In genomic region chr4:88992498-88992897, GRCm38 (mm10) we compare ENCODE assay signal across 22 mouse cellular contexts.
A peak's percentile ranks its signal among the peaks of the same experiment; 100 is the strongest.
DNase-seq lines count a peak whose midpoint lies in the region; ATAC-seq lines count a peak whose summit lies in the region.
"Had no signal": no experiment of that assay in that cellular context is flagged by ENCODE, and none has a peak within 500 bp of the region (broad histone marks: within the 10 kb centered on the region; RNA-seq: fewer than 3 reads in every experiment).

No protein-coding gene starts in this region.

- no peak overlapping the region for H3K9ac ChIP-seq in liver, embryonic 12.5 days
- H3K9ac ChIP-seq: forebrain, embryonic 13.5 days; forebrain, postnatal 0 days; hindbrain, embryonic 12.5 days; hindbrain, embryonic 15.5 days had no signal

- no peaks in the 10 kb centered on the region for H3K27me3 ChIP-seq in liver, embryonic 12.5 days (replicated peaks)
- H3K27me3 ChIP-seq: forebrain, embryonic 13.5 days; hindbrain, embryonic 12.5 days; hindbrain, embryonic 15.5 days; Patski had no signal

- no peaks in the 10 kb centered on the region for H3K9me3 ChIP-seq in liver, embryonic 12.5 days (replicated peaks)
- H3K9me3 ChIP-seq: forebrain, embryonic 10.5 days; forebrain, embryonic 13.5 days; hindbrain, embryonic 12.5 days; hindbrain, embryonic 15.5 days had no signal

- WGBS in liver, embryonic 12.5 days (ENCODE audit: insufficient replicate concordance): 54% methylated on average over 2 of the region's 2 CpGs

- DNase-seq in MEL-GATA-1-ER (ENCODE audit: extremely low read depth, low read depth): peak; percentile 43
- DNase-seq in right cerebral cortex, adult 18-20 months: no peak
- no peak for DNase-seq in layer of hippocampus, postnatal 25 days (ENCODE audit: extremely low spot score in 1 of 2, low spot score in 1 of 2)
- DNase-seq in kidney, postnatal 25 days: no peak
- DNase-seq: adrenal gland, postnatal 10 days; adrenal gland, postnatal 36 days; cerebellum, adult 18-20 months; cerebellum, adult 9-10 months; cerebellum, postnatal 14 days; forebrain, postnatal 0 days; gastrocnemius, adult 2 months; gastrocnemius, postnatal 14 days; heart, adult 11 months had no signal

- H3K4me1 ChIP-seq in liver, embryonic 12.5 days: peaks cover 8% of the 10 kb centered on the region; the same call in 1 of the 2 replicates
- H3K4me1 ChIP-seq: forebrain, embryonic 10.5 days; forebrain, embryonic 13.5 days; hindbrain, embryonic 12.5 days; hindbrain, embryonic 15.5 days had no signal

- no peak overlapping the region for H3K27ac ChIP-seq in liver, embryonic 12.5 days
- H3K27ac ChIP-seq: forebrain, embryonic 10.5 days; forebrain, embryonic 13.5 days; gastrocnemius, adult 2 months; hindbrain, embryonic 12.5 days; hindbrain, embryonic 15.5 days had no signal

- no peak overlapping the region for H3K4me2 ChIP-seq in liver, embryonic 12.5 days
- H3K4me2 ChIP-seq: forebrain, embryonic 13.5 days; heart, embryonic 11.5 days; hindbrain, embryonic 12.5 days; hindbrain, embryonic 15.5 days had no signal

- no peaks in the 10 kb centered on the region for H3K36me3 ChIP-seq in liver, embryonic 12.5 days
- H3K36me3 ChIP-seq: forebrain, embryonic 10.5 days; hindbrain, embryonic 12.5 days; hindbrain, embryonic 15.5 days had no signal

- no peak overlapping the region for H3K4me3 ChIP-seq in liver, embryonic 12.5 days
- H3K4me3 ChIP-seq: forebrain, embryonic 10.5 days; forebrain, embryonic 13.5 days; gastrocnemius, adult 2 months; hindbrain, embryonic 12.5 days; hindbrain, embryonic 15.5 days had no signal

- ATAC-seq in liver, embryonic 12.5 days: peak; percentile 46; the same call in 1 of the 2 replicates
- ATAC-seq in megakaryocyte progenitor cell, adult 5-6 weeks (replicated peaks; ENCODE audit: poor library complexity): peak; percentile 60
- ATAC-seq: CD4-positive, CD25-positive, alpha-beta regulatory T cell, adult 4 months; forebrain, embryonic 13.5 days; forebrain, postnatal 0 days; Patski had no signal
